Mouse (Mus musculus): ENCODE measurements at regions not wholly inside any gene's neighbourhood (a gene's known extent, or its start where the extent isn't known, plus 50 kb on each side); places are given as distances from the start of the nearest gene placed in this dataset.

GRCm38 (mm10) chr6:148599473-148599872 lies 155.3 kb upstream of the Tmtc1 start:
- no peak for DNase-seq

- DNase-seq, result no peak
Observed at GRCm38 (mm10) chr6:148598746-148599337, 154.7 kb upstream of the Tmtc1 start.

DNA sequence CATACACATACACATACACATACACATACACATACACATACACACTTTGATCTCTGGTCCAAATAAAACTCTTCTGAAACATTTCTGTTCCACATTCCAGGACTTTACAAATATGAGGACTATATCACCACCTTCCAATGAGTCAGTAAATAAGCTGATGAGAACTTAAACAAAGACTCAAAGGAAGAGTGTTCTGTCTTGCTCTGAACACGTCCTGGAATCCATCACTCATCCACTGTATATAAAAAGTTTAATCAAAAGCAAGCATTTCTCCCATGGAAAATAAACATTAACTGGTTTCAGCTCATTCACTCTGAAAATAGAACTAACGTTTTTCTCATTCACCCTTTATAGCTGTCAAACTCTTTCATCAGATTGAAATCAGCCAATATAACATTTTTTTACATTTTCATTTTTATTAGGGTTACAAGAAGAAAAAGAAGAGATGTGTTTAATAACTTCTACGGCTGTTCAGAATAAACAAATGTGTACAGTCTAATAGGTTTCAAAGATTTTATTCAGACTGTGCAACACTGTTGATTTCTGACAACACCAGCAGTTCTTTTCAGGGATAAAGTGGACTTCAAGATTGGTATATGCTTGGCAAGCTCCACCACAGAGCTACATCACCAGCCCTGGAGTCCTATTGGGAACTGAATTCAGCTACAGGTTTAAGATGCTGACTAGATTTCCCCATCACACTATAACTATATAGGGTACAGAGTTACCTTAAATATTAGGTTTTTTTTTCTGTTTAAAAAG lies 151.0 kb upstream of the Tmtc1 start:
- no peak for DNase-seq

DNA sequence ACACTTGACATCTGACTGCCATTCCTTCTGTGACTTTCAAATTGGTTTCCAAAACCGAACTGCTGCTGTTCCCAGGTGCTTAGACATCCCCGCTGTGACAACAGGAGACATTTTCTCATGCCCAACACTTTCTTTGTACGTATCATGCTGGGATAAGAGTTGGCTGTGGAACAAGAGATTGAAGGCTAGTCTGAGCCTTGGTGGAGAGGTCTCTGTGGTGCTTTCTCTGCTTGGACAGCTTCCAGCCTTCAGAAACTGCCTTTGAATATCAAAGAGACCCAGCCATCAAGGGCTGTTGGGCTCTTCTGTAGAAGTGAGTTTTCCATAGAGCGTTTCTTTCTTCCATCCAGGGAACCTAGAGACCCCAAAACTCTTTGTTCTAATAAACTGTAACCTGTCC lies 144.8 kb upstream of the Tmtc1 start:
- no peak for DNase-seq

DNA sequence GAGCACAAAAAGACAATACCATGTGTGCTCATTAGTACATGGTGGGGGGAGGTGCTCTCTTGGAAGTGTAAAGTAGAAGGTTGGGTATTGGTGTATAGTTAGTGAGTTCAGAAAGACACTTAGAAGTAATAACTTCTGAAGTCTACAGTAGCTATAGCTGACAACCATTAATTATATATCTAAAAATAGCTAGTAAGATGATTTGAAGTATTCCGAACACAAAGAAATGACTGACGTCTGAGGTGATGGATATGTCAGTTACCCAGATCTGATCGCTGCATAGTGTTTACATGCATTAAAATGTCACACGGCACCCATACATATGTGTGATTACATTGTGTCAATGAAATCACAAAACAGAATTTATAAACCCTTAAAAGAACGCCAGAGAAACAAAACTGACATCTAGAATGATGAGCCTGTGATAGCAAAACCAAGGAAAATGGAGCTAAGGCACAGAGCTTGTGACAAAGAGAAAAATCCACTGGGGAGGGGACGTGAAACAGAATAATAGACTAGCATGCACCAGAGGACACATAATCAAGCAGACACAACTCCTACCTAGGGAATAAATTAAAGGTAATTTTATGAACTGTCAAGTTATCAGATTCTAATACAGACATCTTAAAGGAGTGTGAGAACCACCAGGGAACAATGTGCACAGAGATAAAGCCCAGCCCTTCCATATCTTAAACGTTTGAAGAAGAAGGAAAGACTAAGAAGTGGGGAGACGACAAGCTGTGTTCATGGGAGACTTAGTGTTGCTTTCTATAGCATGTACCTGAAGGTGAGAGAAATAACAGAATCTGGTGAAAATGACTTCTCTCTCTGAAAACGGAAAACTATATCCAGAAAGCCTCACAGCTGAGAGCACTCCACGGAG lies 142.5 kb upstream of the Tmtc1 start:
- no peak for DNase-seq

- DNase-seq, result no peak
Observed at GRCm38 (mm10) chr6:148584126-148584525, 139.9 kb upstream of the Tmtc1 start.

- no peak for DNase-seq
Observed at GRCm38 (mm10) chr6:148578281-148578680, 134.1 kb upstream of the Tmtc1 start.

DNA sequence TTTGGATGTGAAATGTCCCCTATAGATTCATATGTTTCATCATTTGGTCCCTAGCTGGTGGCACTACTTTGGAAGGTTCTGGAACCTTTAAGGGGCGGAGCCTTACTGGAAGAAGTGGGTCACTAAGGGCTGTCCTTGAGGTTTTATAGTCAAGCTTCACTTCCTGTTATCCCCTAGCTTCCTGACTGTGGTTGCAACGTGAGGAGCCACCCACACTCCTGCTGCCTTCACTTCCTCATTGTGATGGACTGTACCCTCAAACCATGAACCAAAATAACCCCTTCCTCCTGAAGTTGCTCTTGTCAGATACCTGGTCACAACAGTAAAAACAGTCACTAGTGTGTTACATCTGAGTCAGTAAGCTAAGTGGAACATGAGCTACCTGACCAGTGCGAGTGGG lies 133.5 kb upstream of the Tmtc1 start:
- no peak for DNase-seq

DNA sequence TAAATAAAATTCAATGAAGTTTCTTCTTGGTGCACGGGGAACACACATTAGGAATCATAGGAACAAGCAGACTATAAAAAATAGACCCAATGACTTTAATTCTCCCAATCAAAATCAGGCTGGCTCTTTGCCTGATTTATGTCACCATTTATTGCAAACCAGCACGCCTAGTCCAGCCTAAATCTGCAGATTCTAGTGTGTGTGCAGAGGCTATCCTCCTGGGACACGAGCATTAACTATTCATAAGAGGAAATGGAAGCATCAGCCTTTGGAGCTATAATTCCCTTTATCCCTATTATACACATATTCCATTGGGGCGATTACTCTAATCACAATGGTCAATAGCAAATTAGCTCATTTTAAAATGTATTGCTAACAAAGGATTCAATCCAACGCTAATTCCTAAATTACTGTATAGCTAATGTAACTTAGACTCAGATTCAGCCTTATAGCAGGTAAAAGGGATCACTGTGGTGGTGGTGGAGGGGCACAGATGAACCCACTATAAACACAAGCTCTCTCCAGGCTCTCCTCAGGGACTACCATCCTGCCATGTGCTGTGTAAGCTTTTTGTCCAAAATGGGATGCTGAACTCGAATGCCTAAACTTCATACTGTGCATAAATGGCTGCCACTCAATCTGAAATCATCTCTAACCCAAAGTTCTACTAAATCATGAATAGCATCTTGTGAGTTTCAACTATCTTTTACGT lies 130.7 kb upstream of the Tmtc1 start:
- no peak for DNase-seq

- no peak for DNase-seq
Observed at GRCm38 (mm10) chr6:148572201-148572600, 128.0 kb upstream of the Tmtc1 start.

- no peak for DNase-seq
Observed at GRCm38 (mm10) chr6:148571651-148572050, 127.5 kb upstream of the Tmtc1 start.

- DNase-seq, result no peak
Observed at GRCm38 (mm10) chr6:148564146-148564545, 120.0 kb upstream of the Tmtc1 start.

DNA sequence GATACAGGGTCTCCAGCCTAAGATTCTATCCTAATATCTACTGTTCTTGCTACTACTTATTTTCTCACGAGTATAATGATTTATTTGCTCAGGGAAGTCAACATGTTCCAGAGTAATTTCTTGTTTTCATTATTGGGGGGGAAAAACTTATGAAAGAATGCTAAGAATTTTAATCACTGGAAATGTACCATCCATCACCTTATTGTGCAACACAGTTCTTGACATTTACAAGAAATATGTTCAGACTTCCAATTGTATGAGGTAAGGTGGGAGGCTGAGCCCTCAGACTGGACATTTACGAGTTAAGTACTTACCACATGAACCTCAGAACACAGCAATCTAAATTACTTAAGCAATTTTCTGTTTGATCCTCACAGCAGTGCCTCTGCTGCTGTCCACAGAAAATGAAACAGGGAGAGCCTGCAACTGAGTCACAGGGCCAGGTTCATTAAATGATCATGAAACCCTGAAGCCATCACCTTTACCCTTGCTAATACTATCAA lies 118.1 kb upstream of the Tmtc1 start:
- no peak for DNase-seq

DNA sequence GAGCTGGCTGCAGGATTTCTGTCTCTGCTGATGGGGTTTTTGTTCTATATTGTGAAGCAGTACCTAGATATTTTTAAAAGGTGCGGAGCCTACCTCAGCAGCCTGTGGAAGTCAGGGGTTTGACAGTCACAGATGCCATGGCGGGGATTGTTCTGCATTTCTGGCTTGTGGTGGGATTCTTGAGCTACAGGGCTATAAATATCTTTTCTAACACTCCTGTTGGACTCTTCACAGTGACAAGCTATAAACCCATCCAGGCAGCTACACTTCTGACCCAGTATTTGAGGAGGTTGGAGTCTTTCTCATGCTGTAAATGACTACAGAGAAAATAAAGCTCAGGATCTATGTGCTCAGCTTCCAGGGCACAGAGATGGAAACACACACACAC lies 112.3 kb upstream of the Tmtc1 start:
- DNase-seq, result no peak

GRCm38 (mm10) chr6:148555651-148556483 lies 111.7 kb upstream of the Tmtc1 start:
- DNase-seq, result peak; percentile 9

GRCm38 (mm10) chr6:148554463-148554862 lies 110.3 kb upstream of the Tmtc1 start:
- no peak for DNase-seq

- no peak for DNase-seq
Observed at GRCm38 (mm10) chr6:148553616-148554015, 109.4 kb upstream of the Tmtc1 start.

GRCm38 (mm10) chr6:148551097-148551496 lies 106.9 kb upstream of the Tmtc1 start:
- no peak for DNase-seq

GRCm38 (mm10) chr6:148548138-148548778 lies 104.1 kb upstream of the Tmtc1 start:
- DNase-seq, result no peak

DNA sequence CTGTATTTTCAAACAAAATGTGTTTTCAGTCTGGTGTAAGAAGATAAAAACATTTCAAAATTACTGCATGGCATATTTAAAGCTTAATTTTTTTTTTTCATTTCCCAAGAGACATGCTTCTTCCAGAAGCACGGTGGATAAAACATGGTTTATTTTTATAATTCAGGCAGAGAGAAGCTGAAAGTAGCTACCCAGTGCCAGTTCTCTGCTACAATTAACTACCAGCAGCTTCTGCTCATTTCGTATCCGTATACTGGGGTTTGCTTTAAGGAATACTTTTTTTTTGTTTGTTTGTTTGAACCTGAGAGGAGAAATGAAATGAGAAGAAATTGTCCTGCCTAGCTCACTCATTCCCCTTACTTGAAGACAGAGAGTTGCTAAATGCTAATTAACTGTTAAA lies 98.9 kb upstream of the Tmtc1 start:
- no peak for DNase-seq

DNA sequence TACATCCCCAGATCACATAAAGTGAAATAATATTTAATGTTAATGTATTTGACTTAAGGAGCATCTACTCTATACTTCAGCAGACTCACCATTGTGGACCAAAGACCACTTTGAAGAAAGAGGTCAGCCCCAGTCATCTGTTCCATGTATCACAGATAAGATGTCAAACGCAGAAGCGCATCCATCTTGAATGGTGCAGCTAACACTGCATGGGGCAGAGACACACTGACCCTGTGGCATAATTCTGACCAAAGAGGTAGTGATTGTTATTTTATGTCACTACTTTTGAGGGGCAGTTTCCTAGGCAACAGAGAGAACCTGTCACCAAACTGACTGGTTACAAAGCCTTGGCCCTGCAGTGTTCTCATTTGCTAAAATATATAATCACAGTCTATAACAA lies 97.8 kb upstream of the Tmtc1 start:
- DNase-seq, result no peak
